Mouse (Mus musculus) lung, postnatal 0 days (tissue): ENCODE results near the gene Stx18.

Experiments
- CTCF ChIP-seq: IDR thresholded peaks from 2 replicates; pipeline ENCODE4 v1.5.1; 2016; ENCODE audit warnings: antibody characterized with exemption, mild to moderate bottlenecking
- EP300 ChIP-seq: IDR thresholded peaks from 2 replicates; pipeline ENCODE4 v1.6.1; 2016; ENCODE audit warnings: antibody characterized with exemption, mild to moderate bottlenecking, control low read depth

DNA sequence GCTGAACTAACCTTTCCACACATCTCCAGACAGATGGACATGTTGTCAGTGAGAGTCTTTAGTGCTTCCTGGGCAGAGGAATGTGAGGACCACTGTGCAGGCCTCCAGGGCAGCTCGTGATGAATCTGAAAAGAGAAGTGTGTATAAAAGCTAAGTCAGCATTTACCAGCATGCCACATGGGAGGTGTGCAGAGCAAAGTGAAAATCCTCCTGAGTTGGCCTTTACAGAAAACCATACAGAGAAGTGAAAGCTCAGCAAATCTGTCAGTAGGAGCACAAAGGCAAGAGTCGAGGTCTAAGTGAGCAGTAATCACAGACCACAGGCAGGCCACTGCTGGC is 53.4 kb downstream of the Stx18 start:
- no peak for TF ChIP-seq CTCF
- no peak for TF ChIP-seq EP300
